Mouse (Mus musculus): Measurements from ENCODE around the gene Wasl. TPM values are rescaled to one million over a fixed set of nuclear protein-coding genes. Genes with fewer than 3 reads are reported as not detected.

Wasl gene
- polyA plus RNA-seq, 1 experiment from 2014 or later = 82.1 TPM

GRCm38 (mm10) chr6:24608129-24608528 lies 56.7 kb downstream of the Wasl start:
- Histone ChIP-seq H3K9me3 (ENCODE audit: low read length) (no peaks in the 10 kb centered on the region; the same call in 1 of the 2 replicates), H3K9ac (replicated peaks; ENCODE audit: low read length) (no peak overlapping the region), H3K27ac (ENCODE audit: low read length) (no peak overlapping the region), H3K4me1 (ENCODE audit: insufficient read depth, low read length) (no peaks in the 10 kb centered on the region; the same call in 1 of the 2 replicates), H3K27me3 (ENCODE audit: insufficient read depth, low read length) (no peaks in the 10 kb centered on the region), H3K4me2 (replicated peaks; ENCODE audit: low read depth, low read length) (no peak overlapping the region), H3K4me3 (ENCODE audit: low read length) (no peak overlapping the region), H3K36me3 (ENCODE audit: insufficient read depth, low read length) (peaks cover under 1% of the 10 kb centered on the region)
- ATAC-seq (ENCODE audit: low FRiP score, low TSS enrichment) = peak; percentile 69
- WGBS = 65% methylated on average over 4 of the region's 4 CpGs

- Histone ChIP-seq H3K27ac (ENCODE audit: low read length) (no peak overlapping the region), H3K9ac (replicated peaks; ENCODE audit: low read length) (no peak overlapping the region), H3K36me3 (ENCODE audit: insufficient read depth, low read length) (no peaks in the 10 kb centered on the region), H3K4me2 (replicated peaks; ENCODE audit: low read depth, low read length) (no peak overlapping the region), H3K4me1 (ENCODE audit: insufficient read depth, low read length) (no peaks in the 10 kb centered on the region; the same call in 1 of the 2 replicates), H3K4me3 (ENCODE audit: low read length) (no peak overlapping the region), H3K9me3 (ENCODE audit: low read length) (no peaks in the 10 kb centered on the region; the same call in 1 of the 2 replicates), H3K27me3 (ENCODE audit: insufficient read depth, low read length) (no peaks in the 10 kb centered on the region)
- WGBS = 60% methylated on average over 15 of the region's 15 CpGs
- peak; percentile 78; the same call in 1 of the 2 replicates for ATAC-seq (ENCODE audit: low FRiP score, low TSS enrichment)
Observed at GRCm38 (mm10) chr6:24607531-24607930, 57.3 kb downstream of the Wasl start.

- WGBS = 85% methylated on average over 10 of the region's 10 CpGs
- Histone ChIP-seq H3K27ac (ENCODE audit: low read length) (no peak overlapping the region), H3K4me3 (ENCODE audit: low read length) (no peak overlapping the region), H3K36me3 (ENCODE audit: insufficient read depth, low read length) (no peaks in the 10 kb centered on the region), H3K4me2 (replicated peaks; ENCODE audit: low read depth, low read length) (no peak overlapping the region), H3K9ac (replicated peaks; ENCODE audit: low read length) (no peak overlapping the region), H3K9me3 (ENCODE audit: low read length) (no peaks in the 10 kb centered on the region; the same call in 1 of the 2 replicates), H3K4me1 (ENCODE audit: insufficient read depth, low read length) (peaks cover 2% of the 10 kb centered on the region; the same call in 1 of the 2 replicates), H3K27me3 (ENCODE audit: insufficient read depth, low read length) (no peaks in the 10 kb centered on the region)
- ATAC-seq (ENCODE audit: low FRiP score, low TSS enrichment) = no peak
Observed at GRCm38 (mm10) chr6:24606512-24606911, 58.3 kb downstream of the Wasl start.

- WGBS = 93% methylated on average over 8 of the region's 8 CpGs
- H3K27ac ChIP-seq (ENCODE audit: low read length) = no peak overlapping the region
- H3K4me3 ChIP-seq (ENCODE audit: low read length) = no peak overlapping the region
- no peak overlapping the region for H3K4me2 ChIP-seq (replicated peaks; ENCODE audit: low read depth, low read length)
- ATAC-seq (ENCODE audit: low FRiP score, low TSS enrichment) = no peak
- H3K9ac ChIP-seq (replicated peaks; ENCODE audit: low read length) = no peak overlapping the region
- no peaks in the 10 kb centered on the region; the same call in 1 of the 2 replicates for H3K9me3 ChIP-seq (ENCODE audit: low read length)
- peaks cover 7% of the 10 kb centered on the region; the same call in 1 of the 2 replicates for H3K4me1 ChIP-seq (ENCODE audit: insufficient read depth, low read length)
- no peaks in the 10 kb centered on the region for H3K36me3 ChIP-seq (ENCODE audit: insufficient read depth, low read length)
- H3K27me3 ChIP-seq (ENCODE audit: insufficient read depth, low read length) = no peaks in the 10 kb centered on the region
Observed at GRCm38 (mm10) chr6:24605631-24606030, 59.2 kb downstream of the Wasl start.

GRCm38 (mm10) chr6:24604289-24604688 lies 60.5 kb downstream of the Wasl start:
- no peak for ATAC-seq (ENCODE audit: low FRiP score, low TSS enrichment)
- Histone ChIP-seq H3K27me3 (ENCODE audit: insufficient read depth, low read length) (no peaks in the 10 kb centered on the region), H3K36me3 (ENCODE audit: insufficient read depth, low read length) (no peaks in the 10 kb centered on the region), H3K9ac (replicated peaks; ENCODE audit: low read length) (no peak overlapping the region), H3K4me3 (ENCODE audit: low read length) (no peak overlapping the region), H3K4me1 (ENCODE audit: insufficient read depth, low read length) (peaks cover 8% of the 10 kb centered on the region; the same call in 1 of the 2 replicates), H3K27ac (ENCODE audit: low read length) (no peak overlapping the region), H3K9me3 (ENCODE audit: low read length) (no peaks in the 10 kb centered on the region; the same call in 1 of the 2 replicates), H3K4me2 (replicated peaks; ENCODE audit: low read depth, low read length) (no peak overlapping the region)
- 92% methylated on average over 7 of the region's 7 CpGs for WGBS

- ATAC-seq (ENCODE audit: low FRiP score, low TSS enrichment) = no peak
- H3K9ac ChIP-seq (replicated peaks; ENCODE audit: low read length) = no peak overlapping the region
- H3K27ac ChIP-seq (ENCODE audit: low read length) = no peak overlapping the region
- no peak overlapping the region for H3K4me3 ChIP-seq (ENCODE audit: low read length)
- H3K27me3 ChIP-seq (ENCODE audit: insufficient read depth, low read length) = no peaks in the 10 kb centered on the region
- H3K9me3 ChIP-seq (ENCODE audit: low read length) = no peaks in the 10 kb centered on the region; the same call in 1 of the 2 replicates
- peaks cover 8% of the 10 kb centered on the region; the same call in 1 of the 2 replicates for H3K4me1 ChIP-seq (ENCODE audit: insufficient read depth, low read length)
- H3K36me3 ChIP-seq (ENCODE audit: insufficient read depth, low read length) = no peaks in the 10 kb centered on the region
- H3K4me2 ChIP-seq (replicated peaks; ENCODE audit: low read depth, low read length) = no peak overlapping the region
- WGBS = 83% methylated on average over 5 of the region's 5 CpGs
Observed at GRCm38 (mm10) chr6:24602993-24603392, 61.8 kb downstream of the Wasl start.

GRCm38 (mm10) chr6:24602351-24602750 lies 62.5 kb downstream of the Wasl start:
- H3K4me2 ChIP-seq (replicated peaks; ENCODE audit: low read depth, low read length) = no peak overlapping the region
- no peak overlapping the region for H3K4me3 ChIP-seq (ENCODE audit: low read length)
- no peaks in the 10 kb centered on the region for H3K36me3 ChIP-seq (ENCODE audit: insufficient read depth, low read length)
- no peaks in the 10 kb centered on the region; the same call in 1 of the 2 replicates for H3K9me3 ChIP-seq (ENCODE audit: low read length)
- H3K27me3 ChIP-seq (ENCODE audit: insufficient read depth, low read length) = no peaks in the 10 kb centered on the region
- 71% methylated on average over 3 of the region's 3 CpGs for WGBS
- H3K27ac ChIP-seq (ENCODE audit: low read length) = no peak overlapping the region
- no peak overlapping the region for H3K9ac ChIP-seq (replicated peaks; ENCODE audit: low read length)
- H3K4me1 ChIP-seq (ENCODE audit: insufficient read depth, low read length) = peaks cover 8% of the 10 kb centered on the region; the same call in 1 of the 2 replicates
- no peak for ATAC-seq (ENCODE audit: low FRiP score, low TSS enrichment)

- Histone ChIP-seq H3K27ac (ENCODE audit: low read length) (no peak overlapping the region), H3K4me2 (replicated peaks; ENCODE audit: low read depth, low read length) (no peak overlapping the region), H3K27me3 (ENCODE audit: insufficient read depth, low read length) (no peaks in the 10 kb centered on the region), H3K9me3 (ENCODE audit: low read length) (no peaks in the 10 kb centered on the region; the same call in 1 of the 2 replicates), H3K4me1 (ENCODE audit: insufficient read depth, low read length) (peaks cover 8% of the 10 kb centered on the region; the same call in 1 of the 2 replicates), H3K4me3 (ENCODE audit: low read length) (no peak overlapping the region), H3K9ac (replicated peaks; ENCODE audit: low read length) (no peak overlapping the region), H3K36me3 (ENCODE audit: insufficient read depth, low read length) (no peaks in the 10 kb centered on the region)
- no peak for ATAC-seq (ENCODE audit: low FRiP score, low TSS enrichment)
- WGBS = 15% methylated on average over 1 of the region's 1 CpGs
Observed at GRCm38 (mm10) chr6:24601668-24602067, 63.1 kb downstream of the Wasl start.

GRCm38 (mm10) chr6:24600726-24601125 lies 64.1 kb downstream of the Wasl start:
- no peak for ATAC-seq (ENCODE audit: low FRiP score, low TSS enrichment)
- H3K27ac ChIP-seq (ENCODE audit: low read length) = no peak overlapping the region
- peaks cover 8% of the 10 kb centered on the region; the same call in 1 of the 2 replicates for H3K4me1 ChIP-seq (ENCODE audit: insufficient read depth, low read length)
- H3K4me2 ChIP-seq (replicated peaks; ENCODE audit: low read depth, low read length) = no peak overlapping the region
- 49% methylated on average over 4 of the region's 4 CpGs for WGBS
- no peaks in the 10 kb centered on the region; the same call in 1 of the 2 replicates for H3K9me3 ChIP-seq (ENCODE audit: low read length)
- H3K9ac ChIP-seq (replicated peaks; ENCODE audit: low read length) = no peak overlapping the region
- H3K4me3 ChIP-seq (ENCODE audit: low read length) = no peak overlapping the region
- H3K27me3 ChIP-seq (ENCODE audit: insufficient read depth, low read length) = no peaks in the 10 kb centered on the region
- H3K36me3 ChIP-seq (ENCODE audit: insufficient read depth, low read length) = no peaks in the 10 kb centered on the region

GRCm38 (mm10) chr6:24600134-24600533 lies 64.7 kb downstream of the Wasl start:
- ATAC-seq (ENCODE audit: low FRiP score, low TSS enrichment) = no peak
- H3K9me3 ChIP-seq (ENCODE audit: low read length) = no peaks in the 10 kb centered on the region; the same call in 1 of the 2 replicates
- H3K27me3 ChIP-seq (ENCODE audit: insufficient read depth, low read length) = no peaks in the 10 kb centered on the region
- H3K4me2 ChIP-seq (replicated peaks; ENCODE audit: low read depth, low read length) = no peak overlapping the region
- 79% methylated on average over 6 of the region's 6 CpGs for WGBS
- no peak overlapping the region for H3K4me3 ChIP-seq (ENCODE audit: low read length)
- no peaks in the 10 kb centered on the region for H3K36me3 ChIP-seq (ENCODE audit: insufficient read depth, low read length)
- peaks cover 8% of the 10 kb centered on the region; the same call in 1 of the 2 replicates for H3K4me1 ChIP-seq (ENCODE audit: insufficient read depth, low read length)
- no peak overlapping the region for H3K27ac ChIP-seq (ENCODE audit: low read length)
- H3K9ac ChIP-seq (replicated peaks; ENCODE audit: low read length) = no peak overlapping the region
